Mouse (Mus musculus): ENCODE results near the gene Reep3. TPM values are rescaled to one million over a fixed set of nuclear protein-coding genes. Genes with fewer than 3 reads are reported as not detected.

The Reep3 gene
- total and polyA plus RNA-seq, 3 experiments: 21.8 to 23.3 (median 23.2) TPM

- Histone ChIP-seq H3K4me1 (ENCODE audit: control insufficient read depth in 1 of 2, insufficient read depth in 2 of 2) (peaks cover 0 to 25% of the 10 kb centered on the region in 2 experiments; a peak in 2 of 4 replicates), H3K4me3 (replicated peaks in 1 of 3; ENCODE audit: low read depth in 2 of 3, low read length in 2 of 3, poor library complexity in 1 of 3) (no peak overlapping the region), H3K36me3 (replicated peaks in 1 of 2; ENCODE audit: control insufficient read depth in 1 of 2, insufficient read depth in 1 of 2, low read length in 1 of 2) (peaks cover 27 to 62% of the 10 kb centered on the region in 2 experiments), H3K4me2 (ENCODE audit: insufficient read depth, low read depth, poor library complexity, severe bottlenecking) (no peak overlapping the region), H3K9ac (ENCODE audit: insufficient read depth, low read depth) (no peak overlapping the region), H3K79me2 (replicated peaks; ENCODE audit: control insufficient read depth, extremely low read depth, insufficient read depth, poor library complexity, severe bottlenecking) (no peaks in the 10 kb centered on the region), H3K27ac (ENCODE audit: insufficient read depth, low read depth) (no peak overlapping the region), H3K9me3 (replicated peaks; ENCODE audit: low read length) (no peaks in the 10 kb centered on the region), H3K27me3 (replicated peaks) (no peaks in the 10 kb centered on the region)
- no peak for DNase-seq (ENCODE audit: extremely low read depth)
- dilution Hi-C loops (cut with MboI; ENCODE audit: extremely low pct_ligation_motif_present, extremely low pct_unique_long_range_greater_than_20kb, low sequenced_read_pairs): no loop called here
- in situ Hi-C loops (cut with MboI; ENCODE audit: low pct_ligation_motif_present, low pct_unique_long_range_greater_than_20kb, low sequenced_read_pairs): no loop called here
- TF ChIP-seq KAT2A (IDR thresholded peaks at IDR 0.05; ENCODE audit: insufficient replicate concordance, low read length) (no peak), E2F4 (IDR thresholded peaks at IDR 0.05; ENCODE audit: insufficient replicate concordance, low read depth, low read length) (no peak), TBP (conservative IDR thresholded peaks at IDR 0.05; ENCODE audit: low read depth, low read length) (no peak), IRF4 (IDR thresholded peaks at IDR 0.05; ENCODE audit: low read depth, low read length) (no peak), ZC3H11A (IDR thresholded peaks at IDR 0.05; ENCODE audit: low read depth, low read length) (no peak), POLR2AphosphoS2 (IDR thresholded peaks at IDR 0.05; ENCODE audit: low read depth, low read length) (no peak), MAZ (IDR thresholded peaks at IDR 0.05; ENCODE audit: low read depth, low read length) (no peak), SIN3A (IDR thresholded peaks at IDR 0.05; ENCODE audit: low read length) (no peak), HCFC1 (IDR thresholded peaks at IDR 0.05; ENCODE audit: low read depth, low read length) (no peak), USF2 (conservative IDR thresholded peaks at IDR 0.05; ENCODE audit: low read depth, low read length) (no peak), JUN (IDR thresholded peaks at IDR 0.05; ENCODE audit: insufficient read depth, low read depth, low read length) (no peak), NELFE (IDR thresholded peaks at IDR 0.05; ENCODE audit: low read depth, low read length) (no peak), POLR2A (IDR thresholded peaks at IDR 0.05; ENCODE audit: low read depth, low read length) (no peak), BHLHE40 (IDR thresholded peaks at IDR 0.05; ENCODE audit: low read depth, low read length) (no peak), CHD2 (IDR thresholded peaks at IDR 0.05; ENCODE audit: low read length) (no peak), ZNF384 (IDR thresholded peaks at IDR 0.05; ENCODE audit: low read depth, low read length) (no peak), ZKSCAN1 (IDR thresholded peaks at IDR 0.05; ENCODE audit: borderline replicate concordance, low read depth, low read length) (no peak), ELF1 (IDR thresholded peaks at IDR 0.05; ENCODE audit: low read depth, low read length) (no peak)
Measured at GRCm38 (mm10) chr10:67023092-67023491, 73.7 kb downstream of the Reep3 start.

- Histone ChIP-seq H3K27ac (ENCODE audit: insufficient read depth, low read depth) (no peak overlapping the region), H3K4me3 (replicated peaks in 1 of 3; ENCODE audit: low read depth in 2 of 3, low read length in 2 of 3, poor library complexity in 1 of 3) (no peak overlapping the region), H3K27me3 (replicated peaks) (no peaks in the 10 kb centered on the region), H3K9me3 (replicated peaks; ENCODE audit: low read length) (no peaks in the 10 kb centered on the region), H3K9ac (ENCODE audit: insufficient read depth, low read depth) (no peak overlapping the region), H3K79me2 (replicated peaks; ENCODE audit: control insufficient read depth, extremely low read depth, insufficient read depth, poor library complexity, severe bottlenecking) (no peaks in the 10 kb centered on the region; the same call in 1 of the 2 replicates), H3K4me2 (ENCODE audit: insufficient read depth, low read depth, poor library complexity, severe bottlenecking) (no peak overlapping the region), H3K36me3 (replicated peaks in 1 of 2; ENCODE audit: control insufficient read depth in 1 of 2, insufficient read depth in 1 of 2, low read length in 1 of 2) (peaks cover 31 to 66% of the 10 kb centered on the region in 2 experiments), H3K4me1 (ENCODE audit: control insufficient read depth in 1 of 2, insufficient read depth in 2 of 2) (peaks cover 7 to 35% of the 10 kb centered on the region in 2 experiments)
- no peak for DNase-seq (ENCODE audit: extremely low read depth)
- no peak for TF ChIP-seq MYC (IDR thresholded peaks at IDR 0.05; ENCODE audit: low read depth, low read length)
- no peak for TF ChIP-seq ZKSCAN1 (IDR thresholded peaks at IDR 0.05; ENCODE audit: borderline replicate concordance, low read depth, low read length)
- TF ChIP-seq HCFC1 (IDR thresholded peaks at IDR 0.05; ENCODE audit: low read depth, low read length): no peak
- TF ChIP-seq ZNF384 (IDR thresholded peaks at IDR 0.05; ENCODE audit: low read depth, low read length): no peak
- no peak for TF ChIP-seq ZC3H11A (IDR thresholded peaks at IDR 0.05; ENCODE audit: low read depth, low read length)
- TF ChIP-seq IRF4 (IDR thresholded peaks at IDR 0.05; ENCODE audit: low read depth, low read length): no peak
- TF ChIP-seq USF1 (IDR thresholded peaks at IDR 0.05; ENCODE audit: low read depth, low read length): no peak
- in situ Hi-C loops (cut with MboI; ENCODE audit: low pct_ligation_motif_present, low pct_unique_long_range_greater_than_20kb, low sequenced_read_pairs): no loop called here
- dilution Hi-C loops (cut with MboI; ENCODE audit: extremely low pct_ligation_motif_present, extremely low pct_unique_long_range_greater_than_20kb, low sequenced_read_pairs): no loop called here
Measured at GRCm38 (mm10) chr10:67021494-67021893, 75.3 kb downstream of the Reep3 start.

Measured in CH12.LX (cell line).